Mouse (Mus musculus) midbrain, postnatal 0 days (tissue): Measurements from ENCODE around the gene Rnaseh2b. TPM values are rescaled to one million over a fixed set of nuclear protein-coding genes. Genes with fewer than 3 reads are reported as not detected.

Source experiments
- ATAC-seq: fragments of 200-750 bp; cut with Nextera tagmentation; 2 replicates; pipeline ENCODE4 v1.8.0; 2017; ENCODE audit warnings: moderate number of reproducible peaks, mild to moderate bottlenecking, moderate TSS enrichment, moderate library complexity; ENCODE audit not compliant: low FRiP score
- DNase-seq: peaks from one replicate; pipeline ENCODE4 v3.0.0-alpha.2; 2015; ENCODE audit warnings: low spot score
- H3K27ac ChIP-seq: fragments of 300-500 bp; sonication (generic); 2 replicates; pipeline ENCODE4 v1.5.1; 2014; ENCODE audit warnings: low read depth, mild to moderate bottlenecking, low read length, mixed read lengths
- H3K27me3 ChIP-seq: fragments of 300-500 bp; sonication (generic); 2 replicates; pipeline ENCODE4 v1.6.1; 2014; ENCODE audit warnings: low read length, control low read depth, mixed read lengths; ENCODE audit not compliant: insufficient read depth
- H3K36me3 ChIP-seq: fragments of 300-500 bp; sonication (generic); 2 replicates; pipeline ENCODE4 v1.6.1; 2014; ENCODE audit warnings: low read length, control low read depth, mixed read lengths; ENCODE audit not compliant: insufficient read depth
- H3K4me1 ChIP-seq: fragments of 300-500 bp; sonication (generic); 2 replicates; pipeline ENCODE4 v1.6.1; 2014; ENCODE audit warnings: mild to moderate bottlenecking, control low read depth, antibody characterized with exemption, low read length, mixed read lengths; ENCODE audit not compliant: insufficient read depth
- H3K4me2 ChIP-seq: fragments of 300-500 bp; sonication (generic); 2 replicates; pipeline ENCODE4 v1.6.1; 2014; ENCODE audit warnings: low read depth, mild to moderate bottlenecking, low read length, mixed read lengths; ENCODE audit not compliant: poor library complexity, severe bottlenecking
- H3K4me3 ChIP-seq: fragments of 300-500 bp; sonication (generic); 2 replicates; pipeline ENCODE4 v1.5.1; 2014; ENCODE audit warnings: low read depth, mild to moderate bottlenecking, low read length, moderate library complexity
- H3K9ac ChIP-seq: fragments of 300-500 bp; sonication (generic); replicated peaks from 2 replicates; pipeline ENCODE4 v1.6.1; 2014; ENCODE audit warnings: mild to moderate bottlenecking, low read length, moderate library complexity, mixed read lengths; ENCODE audit not compliant: poor library complexity, severe bottlenecking
- H3K9me3 ChIP-seq: fragments of 300-500 bp; sonication (generic); 2 replicates; pipeline ENCODE4 v1.6.1; 2016; ENCODE audit warnings: low read length, control low read depth
- CTCF ChIP-seq: IDR thresholded peaks from 2 replicates; pipeline ENCODE4 v1.5.1; 2016; ENCODE audit warnings: antibody characterized with exemption, mild to moderate bottlenecking
- WGBS: fragments of 180-500 bp; shearing (Covaris S2); extraction: QIAGEN DNeasy Blood & Tissue Kit; methylation state at CpG from one replicate; pipeline ENCODE4 v1.1.7; 2014; 5-methylcytosine and 5-hydroxymethylcytosine counted together
- polyA plus RNA-seq: library from polyadenylated mRNA; unstranded; fragments of >200 nt; fragmentation: Nextera tagmentation; extraction: Ambion mirVana; gene quantifications from 2 replicates; pipeline ENCODE4 v1.2.1, GENCODE M21; 2015
- total RNA-seq: library from RNA; depleted of rRNA; stranded (reverse); fragments of >200 nt; gene quantifications from 2 replicates; pipeline ENCODE4 v1.2.3, GENCODE M21; 2014

The Rnaseh2b gene
- total and polyA plus RNA-seq, 2 experiments from 2014 or later, result 24.1 to 29.8 TPM

GRCm38 (mm10) chr14:62250046-62250445, 42.3 kb upstream of the Rnaseh2b start:
- DNase-seq (no peak), ATAC-seq (no peak)
- Histone ChIP-seq H3K36me3 (no peaks in the 10 kb centered on the region), H3K27ac (no peak overlapping the region), H3K4me2 (no peak overlapping the region), H3K27me3 (no peaks in the 10 kb centered on the region), H3K4me1 (no peaks in the 10 kb centered on the region), H3K9ac (no peak overlapping the region), H3K4me3 (no peak overlapping the region), H3K9me3 (no peaks in the 10 kb centered on the region)
- no peak for TF ChIP-seq CTCF
- 62% methylated on average over 3 of the region's 3 CpGs for WGBS

- peak; percentile 91 for TF ChIP-seq CTCF
- DNase-seq, result peak; percentile 87
- Histone ChIP-seq H3K4me1 (no peaks in the 10 kb centered on the region), H3K27me3 (no peaks in the 10 kb centered on the region), H3K4me3 (no peak overlapping the region), H3K27ac (no peak overlapping the region), H3K4me2 (no peak overlapping the region), H3K9me3 (no peaks in the 10 kb centered on the region), H3K36me3 (no peaks in the 10 kb centered on the region), H3K9ac (no peak overlapping the region)
- ATAC-seq, result peak; percentile 69
- 6% methylated on average over 4 of the region's 4 CpGs for WGBS
These were observed 40.4 kb upstream of the Rnaseh2b start for GRCm38 (mm10) chr14:62251999-62252398.

GRCm38 (mm10) chr14:62254371-62254770, 38.0 kb upstream of the Rnaseh2b start:
- ATAC-seq, result no peak
- DNase-seq, result no peak

GRCm38 (mm10) chr14:62256066-62256465, 36.3 kb upstream of the Rnaseh2b start:
- Histone ChIP-seq H3K9me3 (no peaks in the 10 kb centered on the region), H3K36me3 (no peaks in the 10 kb centered on the region), H3K4me1 (no peaks in the 10 kb centered on the region), H3K9ac (no peak overlapping the region), H3K4me3 (no peak overlapping the region), H3K27ac (no peak overlapping the region), H3K4me2 (no peak overlapping the region), H3K27me3 (no peaks in the 10 kb centered on the region; the same call in 1 of the 2 replicates)
- no peak for TF ChIP-seq CTCF
- no peak for DNase-seq
- WGBS, result 85% methylated on average over 5 of the region's 5 CpGs
- ATAC-seq, result no peak

More at GRCm38 (mm10) chr14:62254371-62254770, 38.0 kb upstream of the Rnaseh2b start:
- Histone ChIP-seq H3K27me3 (no peaks in the 10 kb centered on the region), H3K4me2 (no peak overlapping the region), H3K4me1 (no peaks in the 10 kb centered on the region), H3K27ac (no peak overlapping the region), H3K9ac (no peak overlapping the region), H3K36me3 (no peaks in the 10 kb centered on the region), H3K4me3 (no peak overlapping the region), H3K9me3 (no peaks in the 10 kb centered on the region)
- no peak for TF ChIP-seq CTCF
- 77% methylated on average over 8 of the region's 8 CpGs for WGBS

GRCm38 (mm10) chr14:62258125-62258524, 34.3 kb upstream of the Rnaseh2b start:
- H3K36me3 ChIP-seq, result no peaks in the 10 kb centered on the region
- H3K9me3 ChIP-seq, result no peaks in the 10 kb centered on the region
- TF ChIP-seq CTCF, result no peak
- H3K27me3 ChIP-seq, result no peaks in the 10 kb centered on the region; the same call in 1 of the 2 replicates
- H3K27ac ChIP-seq, result no peak overlapping the region
- DNase-seq, result no peak
- WGBS, result 65% methylated on average over 6 of the region's 6 CpGs
- no peak overlapping the region for H3K4me2 ChIP-seq
- ATAC-seq, result no peak
- H3K4me1 ChIP-seq, result no peaks in the 10 kb centered on the region
- no peak overlapping the region for H3K4me3 ChIP-seq
- no peak overlapping the region for H3K9ac ChIP-seq

- no peak for ATAC-seq
- no peak for TF ChIP-seq CTCF
- no peaks in the 10 kb centered on the region for H3K4me1 ChIP-seq
- H3K9ac ChIP-seq, result no peak overlapping the region
- H3K4me2 ChIP-seq, result no peak overlapping the region
- H3K36me3 ChIP-seq, result no peaks in the 10 kb centered on the region
- H3K27me3 ChIP-seq, result no peaks in the 10 kb centered on the region; the same call in 1 of the 2 replicates
- no peak for DNase-seq
- WGBS, result 56% methylated on average over 10 of the region's 10 CpGs
- no peak overlapping the region for H3K27ac ChIP-seq
- H3K4me3 ChIP-seq, result no peak overlapping the region
- H3K9me3 ChIP-seq, result no peaks in the 10 kb centered on the region
These were observed 33.3 kb upstream of the Rnaseh2b start for GRCm38 (mm10) chr14:62258978-62259536.
